Mouse (Mus musculus) cerebellum, postnatal 10 days (tissue): ENCODE results near the gene Acot11.
A peak's percentile ranks its signal among the peaks of the same experiment; 100 is the strongest.

Source experiments
- DNase-seq, 2 experiments: peaks; one replicate each; pipeline ENCODE4 v3.0.0; 2021; ENCODE audit warnings: mixed read lengths in 2 of 2

Gene Acot11

GRCm38 (mm10) chr4:106804910-106805274 lies at the start of gene Acot11:
Acot11 (minus strand) TSS chr4:106804998.
- peak in 1 of 2 experiments; percentile 62 for DNase-seq

DNA sequence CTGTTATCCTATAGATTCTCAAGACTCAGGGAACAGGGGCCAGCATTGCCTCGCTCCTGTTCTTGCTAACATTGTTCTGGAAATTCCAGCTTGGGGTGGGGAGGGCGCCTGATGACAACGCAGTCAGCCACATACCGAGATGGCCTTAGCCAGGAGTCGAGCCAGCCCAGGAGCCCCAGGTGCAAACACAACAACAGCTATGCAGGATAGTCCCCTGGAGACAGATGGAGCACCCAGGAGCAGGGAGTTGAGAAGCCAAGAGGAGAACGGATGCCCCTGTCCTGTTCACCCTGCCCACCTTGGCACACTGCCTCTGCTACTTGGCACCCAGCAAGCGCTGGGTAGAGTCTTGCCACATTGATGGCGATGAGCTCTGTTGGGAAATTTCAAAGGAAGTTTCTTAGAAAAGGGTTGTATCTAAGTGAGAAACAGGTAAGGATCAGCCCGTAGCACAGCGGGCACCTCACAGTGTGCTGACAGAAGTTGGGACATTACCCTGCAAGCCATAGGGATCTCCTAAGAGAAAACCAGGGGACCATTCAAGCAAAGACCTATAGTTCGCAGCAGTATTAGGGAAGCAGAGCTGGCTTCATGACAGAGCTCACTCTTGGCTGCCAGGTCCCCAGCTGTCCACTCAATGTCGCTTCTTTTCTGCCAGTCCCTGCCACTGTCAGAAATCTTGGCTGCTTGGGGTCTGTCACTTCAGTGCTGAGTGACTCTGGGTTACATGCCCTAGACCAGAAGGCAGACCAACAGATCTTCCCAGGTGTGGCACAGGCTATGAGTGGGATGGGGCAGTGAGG lies 43.7 kb upstream of the Acot11 start:
- peak; percentile 92 to 96 for DNase-seq

GRCm38 (mm10) chr4:106847591-106848289 lies 42.9 kb upstream of the Acot11 start:
- peak; percentile 68 to 72 for DNase-seq

DNA sequence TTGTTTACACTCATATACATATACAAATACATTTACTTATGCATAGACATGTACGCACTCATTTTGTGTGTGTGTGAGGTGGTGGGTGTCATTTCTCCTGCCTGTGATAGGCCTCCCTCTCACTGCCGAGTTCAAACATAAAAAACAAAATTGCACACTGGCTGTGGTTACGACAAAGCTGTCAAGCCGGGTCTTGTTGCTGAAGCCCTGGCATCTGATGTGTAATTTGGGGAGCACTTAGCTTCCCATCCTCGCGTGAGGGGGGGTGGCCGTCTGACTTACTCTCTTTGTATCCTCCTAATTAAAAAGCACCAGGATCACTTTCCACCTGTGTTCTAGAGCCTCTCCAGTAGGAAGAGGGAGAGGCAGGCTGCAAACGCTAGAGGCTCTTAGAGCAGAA lies 37.8 kb upstream of the Acot11 start:
- no peak for DNase-seq

DNA sequence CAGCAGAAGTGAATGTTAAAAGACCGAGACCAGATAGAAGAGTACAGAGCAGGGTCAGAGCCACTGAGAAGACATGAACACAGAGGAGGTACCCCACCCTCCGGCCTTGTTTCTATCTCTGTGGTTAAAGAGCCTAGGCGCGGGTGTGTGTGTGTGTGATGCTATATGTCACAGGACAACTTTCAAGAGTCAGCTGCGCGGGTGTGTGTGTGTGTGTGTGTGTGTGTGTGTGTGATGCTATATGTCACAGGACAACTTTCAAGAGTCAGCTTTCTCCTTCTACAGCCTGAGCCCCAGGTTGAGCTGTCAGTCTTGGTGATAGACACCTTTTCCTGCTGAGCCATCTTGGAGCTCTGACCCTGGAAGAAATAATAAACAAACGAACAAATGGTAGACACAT lies 37.1 kb upstream of the Acot11 start:
- no peak for DNase-seq

DNA sequence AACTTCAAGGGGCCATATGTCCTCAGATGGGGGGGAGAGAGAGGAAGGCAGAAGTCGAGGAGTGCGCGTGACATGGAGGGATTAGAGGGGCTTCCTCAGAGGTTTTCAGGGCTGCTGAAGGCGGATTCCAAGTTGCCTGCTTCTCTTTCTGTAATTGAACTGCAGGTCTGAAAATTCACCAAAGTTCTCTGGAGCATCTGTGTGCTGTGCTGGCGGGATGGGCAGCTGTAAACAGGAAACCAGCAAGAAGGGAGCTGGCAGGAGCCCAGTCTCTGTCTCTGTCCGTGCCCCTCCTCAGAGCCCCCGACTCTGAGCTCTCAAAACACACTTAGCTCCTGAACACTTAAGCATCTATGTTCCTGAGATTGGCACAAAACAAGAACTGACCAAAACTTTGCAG lies 36.5 kb upstream of the Acot11 start:
- DNase-seq: peak; percentile 27 to 30

GRCm38 (mm10) chr4:106840651-106841145 lies 35.9 kb upstream of the Acot11 start:
- DNase-seq: peak in 1 of 2 experiments; percentile 36

GRCm38 (mm10) chr4:106839964-106840611 lies 35.3 kb upstream of the Acot11 start:
- peak; percentile 98 for DNase-seq

DNA sequence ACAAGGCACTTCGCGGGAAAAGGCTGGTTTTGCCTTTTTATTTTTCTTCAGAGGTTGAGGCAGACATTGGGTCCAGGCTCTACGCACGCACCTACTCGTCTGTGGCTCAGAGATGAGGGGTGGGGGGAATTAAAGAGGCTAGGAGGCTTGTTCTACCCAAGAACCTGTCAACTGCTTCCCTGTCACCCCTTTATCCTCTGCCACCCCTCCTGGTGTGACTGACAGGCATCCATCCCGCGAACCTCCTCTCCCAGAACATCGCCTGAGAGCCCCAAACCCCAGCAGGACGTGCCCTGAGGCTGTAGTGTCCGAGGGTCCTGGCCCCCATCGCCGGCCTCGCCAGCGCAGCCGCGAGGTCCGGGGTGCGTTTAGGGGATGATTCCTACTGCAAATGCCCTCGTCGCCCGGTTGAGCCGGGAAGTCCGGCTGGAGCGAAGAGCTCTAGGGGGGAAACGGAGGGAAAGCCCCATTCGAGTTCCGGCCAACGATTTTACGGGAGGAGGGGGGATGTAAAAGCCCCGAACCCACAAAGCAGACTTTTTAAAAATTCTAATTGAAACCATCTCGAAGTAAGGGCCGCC lies 34.5 kb upstream of the Acot11 start:
- DNase-seq: peak in 1 of 2 experiments; percentile 65

DNA sequence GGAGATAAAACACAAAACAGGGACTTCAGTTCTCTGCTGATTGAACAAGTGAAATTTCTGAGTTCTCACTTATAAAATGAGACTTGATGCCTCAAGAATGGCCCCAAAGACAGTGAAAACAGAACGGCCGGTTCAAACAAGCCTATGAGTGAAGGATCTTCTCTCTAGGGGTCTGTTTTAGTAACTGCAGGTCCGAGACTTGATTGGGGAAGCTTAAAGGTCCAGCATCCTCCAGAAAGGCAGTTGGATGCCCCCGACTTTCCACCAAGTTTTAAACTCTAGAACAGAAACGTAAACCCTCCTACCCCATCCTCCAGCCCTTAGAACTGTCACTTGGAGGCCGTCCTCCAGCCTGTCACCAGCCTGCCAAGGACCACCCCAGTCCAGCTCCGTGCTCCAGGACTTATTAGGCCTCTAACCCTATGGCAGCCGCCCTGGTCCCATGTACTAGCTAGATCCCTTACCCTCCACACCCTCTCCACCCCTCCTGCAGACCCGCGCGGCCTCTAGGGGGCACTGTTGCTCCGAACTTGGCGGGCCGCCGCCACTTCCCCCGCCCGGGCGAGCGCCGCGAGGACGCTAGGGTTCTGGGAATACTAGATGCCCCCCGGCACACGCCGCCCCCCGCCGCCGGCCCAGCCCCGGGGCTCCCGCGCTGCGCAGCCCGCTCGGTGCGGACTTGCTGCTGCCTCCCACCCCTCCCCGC lies 33.9 kb upstream of the Acot11 start:
- peak; percentile 99 for DNase-seq

DNA sequence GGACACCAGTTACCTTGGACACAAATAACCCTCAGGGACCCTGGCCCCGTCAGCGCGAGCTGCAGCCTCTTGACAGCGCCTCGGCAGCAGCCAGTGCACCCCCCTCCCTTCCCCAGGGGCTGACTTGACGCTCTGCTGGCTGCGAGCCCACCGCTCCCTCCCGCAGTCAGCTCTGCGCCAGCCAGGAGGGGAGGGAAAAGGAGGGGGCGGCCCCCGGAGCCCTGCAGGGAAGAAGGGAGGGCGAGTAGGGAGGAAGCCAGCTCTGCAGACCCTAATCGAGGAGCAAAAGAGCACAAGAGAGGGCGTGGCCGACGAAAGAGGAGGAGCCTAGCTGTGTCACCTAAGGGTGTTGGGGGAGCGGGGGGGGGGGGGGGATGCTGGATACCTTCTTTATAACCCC lies 33.2 kb upstream of the Acot11 start:
- DNase-seq: peak; percentile 76 to 84

DNA sequence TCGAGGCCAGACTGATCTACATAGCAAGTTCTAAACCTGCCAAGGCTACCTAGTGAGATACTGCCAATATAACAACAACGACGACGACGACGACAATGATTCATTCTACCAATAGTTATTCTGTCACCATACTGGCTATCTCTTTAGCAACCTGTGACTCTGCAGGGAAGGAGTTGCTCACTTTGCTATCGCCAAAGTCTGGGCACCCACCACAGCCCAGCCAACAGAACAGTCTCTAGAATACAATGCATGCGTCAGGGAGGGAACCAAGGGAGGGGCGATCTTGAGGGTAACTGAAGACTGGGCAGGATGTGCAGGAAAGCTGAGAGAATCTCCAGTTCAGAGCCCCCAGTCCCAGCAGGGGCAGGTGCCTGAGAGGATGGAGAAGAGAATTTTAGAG lies 32.6 kb upstream of the Acot11 start:
- DNase-seq: peak in 1 of 2 experiments; percentile 20

GRCm38 (mm10) chr4:106830545-106831112 lies 25.8 kb upstream of the Acot11 start:
- no peak for DNase-seq

GRCm38 (mm10) chr4:106827738-106828361 lies 23.1 kb upstream of the Acot11 start:
- DNase-seq: peak; percentile 63 to 66

DNA sequence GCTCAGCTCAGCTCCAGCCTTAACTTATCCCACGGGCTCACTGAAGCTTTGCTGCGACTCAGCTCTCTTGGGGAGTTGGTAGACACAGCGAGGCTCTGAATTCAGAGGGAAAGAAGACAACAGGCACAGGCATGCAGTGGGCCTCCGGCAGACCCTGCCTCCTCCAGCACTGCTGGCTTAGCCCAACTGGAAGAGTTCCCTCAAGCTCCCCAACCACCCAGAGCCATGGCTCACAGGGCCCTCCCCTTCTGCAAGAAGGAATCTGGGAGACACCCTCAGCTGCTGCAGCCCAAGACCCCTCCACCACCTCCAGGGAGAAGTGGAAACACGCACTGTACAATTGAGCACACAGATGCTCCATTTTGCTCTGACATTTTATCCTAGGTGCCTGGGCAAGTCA lies 20.4 kb upstream of the Acot11 start:
- DNase-seq: no peak

GRCm38 (mm10) chr4:106819404-106819803 lies 14.6 kb upstream of the Acot11 start:
- DNase-seq: no peak

DNA sequence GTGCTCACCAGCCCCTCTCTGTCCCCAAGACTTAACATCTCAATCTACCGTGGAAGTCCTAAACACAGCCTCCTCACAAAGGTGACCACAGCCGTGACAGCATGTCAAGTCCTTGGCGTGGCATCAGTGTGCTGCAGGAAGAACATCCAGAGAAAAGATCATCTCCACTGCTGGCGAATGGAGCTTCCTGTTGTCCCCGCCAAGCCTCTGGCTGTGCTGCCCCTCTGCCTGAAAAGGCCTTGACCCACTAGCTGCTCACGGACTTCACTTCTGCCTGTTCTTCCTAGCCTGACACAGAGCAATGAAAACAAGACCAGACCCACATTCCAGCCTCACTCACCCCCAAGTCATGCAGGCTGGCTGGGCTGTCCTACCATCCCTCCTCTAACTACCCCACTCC lies 13.5 kb upstream of the Acot11 start:
- no peak for DNase-seq

- DNase-seq: no peak
Measured at GRCm38 (mm10) chr4:106817017-106817416, 12.2 kb upstream of the Acot11 start.

DNA sequence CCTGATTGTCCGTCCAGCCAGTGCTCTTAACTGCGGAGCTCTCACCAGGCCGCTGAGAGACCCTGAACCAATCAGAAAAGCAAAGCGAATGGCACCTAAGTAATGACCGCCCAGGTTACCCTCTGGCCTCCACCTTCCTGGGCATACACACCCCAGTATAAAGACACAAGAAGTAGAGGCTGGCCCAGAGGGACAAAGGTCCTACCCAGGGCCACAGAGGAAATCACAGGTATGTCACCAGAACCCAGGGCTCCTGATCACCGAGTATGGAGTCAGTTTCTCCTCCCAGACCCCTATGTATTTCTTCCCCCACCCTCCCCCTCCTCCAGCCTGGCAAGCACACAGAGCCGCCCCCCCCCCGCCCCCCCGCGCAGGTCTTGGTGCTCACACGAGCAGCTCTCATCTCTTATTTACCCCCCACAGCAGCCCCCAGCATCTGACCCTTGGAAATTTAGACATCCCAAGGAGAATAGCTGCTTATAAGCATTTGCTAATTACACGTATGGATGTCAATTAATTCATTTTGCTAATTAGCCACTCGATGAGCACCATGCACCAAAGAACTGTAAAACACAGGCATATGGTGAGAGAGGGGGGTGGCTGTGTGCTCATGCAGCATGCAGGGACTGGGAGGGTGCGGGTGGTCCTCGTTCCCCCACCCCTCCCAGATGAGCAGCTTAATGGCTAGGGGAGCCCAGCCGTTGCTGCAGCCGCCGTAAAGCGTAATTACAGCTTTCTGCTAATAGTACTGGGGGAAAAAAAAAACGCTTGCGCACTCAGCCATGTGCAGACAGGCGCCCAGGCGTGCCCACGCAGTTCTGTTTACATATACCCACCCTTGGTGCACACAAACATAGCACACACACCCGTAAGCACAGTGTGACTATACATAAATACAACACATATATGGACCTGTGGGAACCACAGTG lies 10.9 kb upstream of the Acot11 start:
- peak; percentile 24 to 42 for DNase-seq

DNA sequence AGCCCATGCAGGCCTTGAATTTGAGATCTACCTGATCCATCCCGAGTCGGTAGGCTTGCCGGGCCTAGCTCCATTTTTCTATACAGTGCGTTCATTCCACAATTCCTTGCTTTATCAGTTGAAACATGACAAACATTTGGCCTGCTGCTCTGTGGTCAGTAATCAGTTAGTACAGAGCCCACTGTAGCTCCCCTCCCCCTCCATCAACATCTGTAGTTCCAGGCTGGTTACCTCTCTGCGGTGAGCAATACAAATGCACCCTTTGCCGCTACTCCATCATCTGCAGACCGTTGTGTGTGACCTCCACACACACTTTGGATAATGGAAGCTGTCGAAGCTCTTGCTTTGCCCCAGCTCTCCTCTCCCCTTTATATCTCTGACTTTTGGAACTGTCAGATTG lies 6.4 kb upstream of the Acot11 start:
- no peak for DNase-seq
